In the genomic region with DNA sequence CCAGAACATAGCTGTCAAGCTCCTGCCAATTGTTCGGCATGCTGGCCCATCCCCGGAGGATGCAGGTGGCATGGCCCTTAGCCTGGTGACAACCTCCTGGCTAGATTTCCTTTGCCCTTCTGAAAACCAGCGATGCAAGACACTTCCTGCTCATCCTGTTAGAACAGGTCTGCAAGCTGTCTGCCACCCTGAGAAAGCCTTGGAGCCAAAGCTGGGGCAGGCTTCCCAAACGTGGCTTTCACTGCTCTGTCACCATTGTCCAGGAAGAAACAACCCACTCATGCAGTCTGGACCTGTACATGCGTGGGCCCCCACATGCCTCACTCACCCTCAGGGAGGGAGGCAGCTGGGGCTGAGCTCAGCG, we compare ENCODE assay signal across 10 mouse cellular contexts. TPM values are rescaled to one million over a fixed set of nuclear protein-coding genes. Genes with fewer than 3 reads are reported as not detected.
A peak's percentile ranks its signal among the peaks of the same experiment; 100 is the strongest.
DNase-seq lines count a peak whose midpoint lies in the region; ATAC-seq lines count a peak whose summit lies in the region.
"Had no signal": no experiment of that assay in that cellular context is flagged by ENCODE, and none has a peak within 500 bp of the region (broad histone marks: within the 10 kb centered on the region; RNA-seq: fewer than 3 reads in every experiment).

No protein-coding gene starts in this region.

- no peaks in the 10 kb centered on the region for H3K36me3 ChIP-seq in limb, embryonic 15.5 days

- no peak for ATAC-seq in limb, embryonic 15.5 days (ENCODE audit: insufficient number of reproducible peaks, low FRiP score, low TSS enrichment, low read depth)
- no peak for ATAC-seq in granulocyte monocyte progenitor cell, adult 5-6 weeks (replicated peaks; ENCODE audit: poor library complexity, severe bottlenecking)

- no peak overlapping the region for H3K4me3 ChIP-seq in limb, embryonic 15.5 days

- peaks cover 10% of the 10 kb centered on the region; the same call in 1 of the 2 replicates for H3K4me1 ChIP-seq in limb, embryonic 15.5 days

- no peaks in the 10 kb centered on the region for H3K9me3 ChIP-seq in limb, embryonic 15.5 days

- H3K4me2 ChIP-seq in limb, embryonic 15.5 days, result no peak overlapping the region; the same call in 1 of the 2 replicates
- H3K4me2 ChIP-seq: lung, embryonic 14.5 days had no signal

- no peaks in the 10 kb centered on the region for H3K27me3 ChIP-seq in limb, embryonic 15.5 days

- 48% methylated on average over 6 of the region's 6 CpGs for WGBS in limb, embryonic 15.5 days

- peak; percentile 18 for DNase-seq in embryo, embryonic 9.5 days (ENCODE audit: extremely low spot score)
- DNase-seq in embryo, embryonic 10.5 days (ENCODE audit: low spot score), result no peak
- peak; percentile 88 to 90 for DNase-seq in cerebellum, postnatal 25 days
- peak; percentile 67 for DNase-seq in kidney, adult 11 months
- DNase-seq in thymus, postnatal 10 days (ENCODE audit: low spot score in 2 of 2), result no peak
- no peak for DNase-seq in ovary, postnatal 10 days (ENCODE audit: low spot score)

- no peak overlapping the region for H3K9ac ChIP-seq in limb, embryonic 15.5 days
- H3K9ac ChIP-seq: lung, embryonic 14.5 days had no signal

- peak overlapping the region; percentile 69 for H3K27ac ChIP-seq in limb, embryonic 15.5 days

RNA-seq across cellular contexts. Expression of gene Mapt, which starts 57.6 kb away (rescaled TPM):
- polyA plus RNA-seq in limb, embryonic 15.5 days (2015; fragmentation: Nextera tagmentation; extraction: Ambion mirVana), result 3.7 and 5.5 TPM in 2 replicates
- not detected in 2 replicates for total RNA-seq in granulocyte monocyte progenitor cell, adult 5-6 weeks (2014; fragmentation: Nextera tagmentation)
- total RNA-seq in granulocyte monocyte progenitor cell, adult 5-6 weeks (2017), result not detected in 2 replicates
- total RNA-seq: common myeloid progenitor, adult 5-6 weeks had no signal

Comparison
In these comparisons a context has a peak if more than half of its experiments do, and no peak if none do; other contexts are left out.
1. DNase-seq: peak in embryo, embryonic 9.5 days (single experiment), cerebellum, postnatal 25 days (2 of 2) and kidney, adult 11 months (single experiment); none in embryo, embryonic 10.5 days (single experiment), thymus, postnatal 10 days (0 of 2) and ovary, postnatal 10 days (single experiment).